Mouse (Mus musculus): ENCODE results near the gene Setd4. TPM values are rescaled to one million over a fixed set of nuclear protein-coding genes. Genes with fewer than 3 reads are reported as not detected.
A peak's percentile ranks its signal among the peaks of the same experiment; 100 is the strongest.
"Not testable (repeated sequence)": the region's sequence is repeated elsewhere in the genome, so short reads cannot be mapped to it uniquely, and the experiment has no call there.

The Setd4 gene
- polyA plus RNA-seq (2015; fragmentation: Nextera tagmentation; extraction: Ambion mirVana): 13.7 and 16.0 TPM in 2 replicates

GRCm38 (mm10) chr16:93603439-93604212 lies at the start of gene Setd4:
Gene Setd4 (minus strand): TSS chr16:93604063.
- Histone ChIP-seq H3K27me3 (no peaks in the 10 kb centered on the region), H3K4me2 (peak within 1 kb of the TSS; percentile 88), H3K9ac (peak within 1 kb of the TSS; percentile 81), H3K4me3 (peak within 1 kb of the TSS; percentile 62), H3K27ac (replicated peaks) (peak within 1 kb of the TSS; percentile 94), H3K4me1 (replicated peaks) (peaks cover 24% of the 10 kb centered on the region), H3K9me3 (no peaks in the 10 kb centered on the region), H3K36me3 (peaks cover 8% of the 10 kb centered on the region)
- peak; percentile 87 for ATAC-seq (ENCODE audit: low read depth)
- WGBS: 1% methylated on average over 55 of the region's 55 CpGs

GRCm38 (mm10) chr16:93648441-93649183 lies 44.7 kb upstream of the Setd4 start:
- Histone ChIP-seq H3K4me2 (no peak overlapping the region), H3K4me3 (no peak overlapping the region), H3K9ac (no peak overlapping the region), H3K27ac (replicated peaks) (no peak overlapping the region), H3K9me3 (no peaks in the 10 kb centered on the region), H3K4me1 (replicated peaks) (no peaks in the 10 kb centered on the region), H3K27me3 (no peaks in the 10 kb centered on the region), H3K36me3 (no peaks in the 10 kb centered on the region)
- ATAC-seq (ENCODE audit: low read depth): no peak
- WGBS: 89% methylated on average over 5 of the region's 5 CpGs

- ATAC-seq (ENCODE audit: low read depth): no peak
- no peaks in the 10 kb centered on the region for H3K27me3 ChIP-seq
Measured at GRCm38 (mm10) chr16:93644006-93644405, 40.1 kb upstream of the Setd4 start.

GRCm38 (mm10) chr16:93627761-93628400 lies 24.0 kb upstream of the Setd4 start, which contains the start of gene Gm5678:
Gene Gm5678 (plus strand): TSS chr16:93628097.
- H3K27me3 ChIP-seq: no peaks in the 10 kb centered on the region
- WGBS: 82% methylated on average over 23 of the region's 23 CpGs
- H3K4me3 ChIP-seq: no peak within 1 kb of the TSS
- H3K9me3 ChIP-seq: no peaks in the 10 kb centered on the region
- no peak within 1 kb of the TSS for H3K4me2 ChIP-seq
- H3K27ac ChIP-seq (replicated peaks): no peak within 1 kb of the TSS
- H3K9ac ChIP-seq: no peak within 1 kb of the TSS
- H3K4me1 ChIP-seq (replicated peaks): no peaks in the 10 kb centered on the region
- no peaks in the 10 kb centered on the region for H3K36me3 ChIP-seq
- no peak for ATAC-seq (ENCODE audit: low read depth)

More at GRCm38 (mm10) chr16:93644006-93644405, 40.1 kb upstream of the Setd4 start:
- Histone ChIP-seq H3K36me3 (no peaks in the 10 kb centered on the region), H3K27ac (replicated peaks) (no peak overlapping the region), H3K4me1 (replicated peaks) (no peaks in the 10 kb centered on the region), H3K4me2 (no peak overlapping the region), H3K4me3 (no peak overlapping the region), H3K9ac (no peak overlapping the region), H3K9me3 (no peaks in the 10 kb centered on the region)
- 73% methylated on average over 4 of the region's 4 CpGs for WGBS

- no peak for ATAC-seq (ENCODE audit: low read depth)
- WGBS: 14% methylated on average over 1 of the region's 1 CpGs
- no peaks in the 10 kb centered on the region for H3K9me3 ChIP-seq
Measured at GRCm38 (mm10) chr16:93626745-93627144, 22.9 kb upstream of the Setd4 start.

GRCm38 (mm10) chr16:93624671-93625070 lies 20.8 kb upstream of the Setd4 start:
- Histone ChIP-seq H3K27me3 (no peaks in the 10 kb centered on the region), H3K4me3 (no peak overlapping the region), H3K9me3 (no peaks in the 10 kb centered on the region), H3K9ac (no peak overlapping the region), H3K4me1 (replicated peaks) (no peaks in the 10 kb centered on the region), H3K36me3 (no peaks in the 10 kb centered on the region), H3K4me2 (no peak overlapping the region), H3K27ac (replicated peaks) (no peak overlapping the region)
- ATAC-seq (ENCODE audit: low read depth): no peak
- WGBS: 81% methylated on average over 4 of the region's 4 CpGs

More at GRCm38 (mm10) chr16:93626745-93627144, 22.9 kb upstream of the Setd4 start:
- no peak overlapping the region for H3K4me2 ChIP-seq
- no peak overlapping the region for H3K27ac ChIP-seq (replicated peaks)
- H3K36me3 ChIP-seq: no peaks in the 10 kb centered on the region
- no peak overlapping the region for H3K4me3 ChIP-seq
- no peaks in the 10 kb centered on the region for H3K4me1 ChIP-seq (replicated peaks)
- no peak overlapping the region for H3K9ac ChIP-seq
- no peaks in the 10 kb centered on the region for H3K27me3 ChIP-seq

- WGBS: 94% methylated on average over 4 of the region's 4 CpGs
- H3K9ac ChIP-seq; ATAC-seq (ENCODE audit: low read depth); H3K4me3 ChIP-seq; H3K4me1 ChIP-seq (replicated peaks); H3K27ac ChIP-seq (replicated peaks); H3K9me3 ChIP-seq; H3K27me3 ChIP-seq; H3K4me2 ChIP-seq; H3K36me3 ChIP-seq: not testable (repeated sequence)
Measured at GRCm38 (mm10) chr16:93623759-93624158, 19.9 kb upstream of the Setd4 start.

GRCm38 (mm10) chr16:93615118-93615870 lies 11.4 kb upstream of the Setd4 start:
- Histone ChIP-seq H3K36me3 (peaks cover 23% of the 10 kb centered on the region), H3K27ac (replicated peaks) (no peak overlapping the region)
- WGBS: 42% methylated on average over 5 of the region's 5 CpGs

GRCm38 (mm10) chr16:93610961-93611360 lies 7.1 kb upstream of the Setd4 start:
- ATAC-seq (ENCODE audit: low read depth): no peak
- Histone ChIP-seq H3K4me1 (replicated peaks) (peaks cover 19% of the 10 kb centered on the region), H3K9me3 (no peaks in the 10 kb centered on the region), H3K4me3 (no peak overlapping the region), H3K27ac (replicated peaks) (no peak overlapping the region), H3K27me3 (no peaks in the 10 kb centered on the region), H3K4me2 (no peak overlapping the region), H3K9ac (no peak overlapping the region), H3K36me3 (peaks cover 38% of the 10 kb centered on the region)
- WGBS: 95% methylated on average over 4 of the region's 4 CpGs

More at GRCm38 (mm10) chr16:93615118-93615870, 11.4 kb upstream of the Setd4 start:
- Histone ChIP-seq H3K27me3 (no peaks in the 10 kb centered on the region), H3K9me3 (no peaks in the 10 kb centered on the region), H3K4me1 (replicated peaks) (no peaks in the 10 kb centered on the region), H3K9ac (no peak overlapping the region), H3K4me3 (no peak overlapping the region), H3K4me2 (no peak overlapping the region)
- ATAC-seq (ENCODE audit: low read depth): no peak

GRCm38 (mm10) chr16:93609796-93610195 lies 5.9 kb upstream of the Setd4 start:
- WGBS: 95% methylated on average over 4 of the region's 4 CpGs
- Histone ChIP-seq H3K4me1 (replicated peaks) (peaks cover 27% of the 10 kb centered on the region), H3K27ac (replicated peaks) (no peak overlapping the region), H3K9ac (no peak overlapping the region), H3K4me3 (no peak overlapping the region), H3K36me3 (peaks cover 38% of the 10 kb centered on the region), H3K9me3 (no peaks in the 10 kb centered on the region), H3K27me3 (no peaks in the 10 kb centered on the region), H3K4me2 (no peak overlapping the region)
- no peak for ATAC-seq (ENCODE audit: low read depth)

- Histone ChIP-seq H3K27ac (replicated peaks) (no peak overlapping the region), H3K9me3 (no peaks in the 10 kb centered on the region), H3K36me3 (peaks cover 38% of the 10 kb centered on the region), H3K27me3 (no peaks in the 10 kb centered on the region), H3K4me3 (peak overlapping the region; percentile 77), H3K4me1 (replicated peaks) (peaks cover 34% of the 10 kb centered on the region), H3K4me2 (peak overlapping the region; percentile 89), H3K9ac (peak overlapping the region; percentile 86)
- 84% methylated on average over 8 of the region's 8 CpGs for WGBS
- ATAC-seq (ENCODE audit: low read depth): no peak
Measured at GRCm38 (mm10) chr16:93608731-93609130, 4.9 kb upstream of the Setd4 start.
